Mouse (Mus musculus) ES-E14 (cell line): ENCODE measurements around the gene Zkscan6. TPM values are rescaled to one million over a fixed set of nuclear protein-coding genes. Genes with fewer than 3 reads are reported as not detected.

Experiments
- DNase-seq: peaks from one replicate; pipeline ENCODE4 v3.0.0-alpha.2; 2013; ENCODE audit warnings: low read depth, low spot score
- H3K27ac ChIP-seq: 2 replicates; pipeline ENCODE4 v1.5.1; 2012; ENCODE audit warnings: low read depth, mild to moderate bottlenecking, low read length, moderate library complexity, mixed read lengths; ENCODE audit not compliant: poor library complexity, insufficient read depth, severe bottlenecking
- H3K36me3 ChIP-seq: 2 replicates; pipeline ENCODE4 v1.6.1; 2012; ENCODE audit warnings: mild to moderate bottlenecking, low read length, moderate library complexity, mixed read lengths; ENCODE audit not compliant: control insufficient read depth, poor library complexity, insufficient read depth, severe bottlenecking
- H3K4me1 ChIP-seq, 2 experiments: fragments of 150-350 bp in 1 of 2; sonication (generic) in 1 of 2; 2 replicates each; pipeline ENCODE4 v1.6.1; 2012; ENCODE audit warnings: low read length in 2 of 2, mild to moderate bottlenecking in 1 of 2, mixed read lengths in 1 of 2; ENCODE audit not compliant: control insufficient read depth in 2 of 2, insufficient read depth in 2 of 2, poor library complexity in 1 of 2
- H3K4me3 ChIP-seq, 2 experiments: fragments of 150-350 bp in 1 of 2; sonication (generic) in 1 of 2; 2 replicates each; pipeline ENCODE4 v1.5.1; 2012; ENCODE audit warnings: low read length in 2 of 2, low read depth in 1 of 2, mild to moderate bottlenecking in 1 of 2, mixed read lengths in 1 of 2; ENCODE audit not compliant: insufficient read depth in 1 of 2, poor library complexity in 1 of 2, severe bottlenecking in 1 of 2
- H3K9ac ChIP-seq: 2 replicates; pipeline ENCODE4 v1.6.1; 2012; ENCODE audit warnings: low read depth, mild to moderate bottlenecking, low read length, mixed read lengths; ENCODE audit not compliant: poor library complexity, insufficient read depth, severe bottlenecking
- H3K9me3 ChIP-seq: fragments of 150-350 bp; sonication (generic); 2 replicates; pipeline ENCODE4 v1.6.1; 2012; ENCODE audit warnings: low read depth, mild to moderate bottlenecking, low read length; ENCODE audit not compliant: control insufficient read depth, insufficient read depth
- CHD2 ChIP-seq: IDR thresholded peaks from 2 replicates; pipeline ENCODE4 v1.6.1; 2014; ENCODE audit warnings: mild to moderate bottlenecking, low read depth, low read length, inconsistent platforms
- HCFC1 ChIP-seq: IDR thresholded peaks from 2 replicates; pipeline ENCODE4 v1.6.1; 2012; ENCODE audit warnings: low read length, inconsistent platforms, borderline replicate concordance; ENCODE audit not compliant: insufficient read depth
- MAFK ChIP-seq: IDR thresholded peaks from 2 replicates; pipeline ENCODE4 v1.6.1; 2014; ENCODE audit warnings: mild to moderate bottlenecking, low read depth, low read length, inconsistent platforms; ENCODE audit not compliant: insufficient read depth
- ZC3H11A ChIP-seq: IDR thresholded peaks from 2 replicates; pipeline ENCODE4 v1.6.1; 2012; ENCODE audit warnings: low read depth, mild to moderate bottlenecking, inconsistent platforms, low read length, borderline replicate concordance
- ZNF384 ChIP-seq: IDR thresholded peaks from 2 replicates; pipeline ENCODE4 v1.6.1; 2012; ENCODE audit warnings: low read depth, low read length, inconsistent platforms
- in situ Hi-C, 2 experiments: fragments of 600-800 bp; cut with MboI; formaldehyde crosslinking; loops; one replicate each; pipeline ENCODE4 v1.15.1; 2025; ENCODE audit warnings: low sequenced_read_pairs in 2 of 2, inconsistent platforms in 1 of 2; ENCODE audit not compliant: unreplicated experiment in 2 of 2
- total RNA-seq: library from RNA; depleted of rRNA; stranded (reverse); fragments of 300-350 nt; gene quantifications from 2 replicates; pipeline ENCODE4 v1.2.3, GENCODE M21; 2012

The Zkscan6 gene
- total RNA-seq, 1 experiment: 6.3 TPM

DNA sequence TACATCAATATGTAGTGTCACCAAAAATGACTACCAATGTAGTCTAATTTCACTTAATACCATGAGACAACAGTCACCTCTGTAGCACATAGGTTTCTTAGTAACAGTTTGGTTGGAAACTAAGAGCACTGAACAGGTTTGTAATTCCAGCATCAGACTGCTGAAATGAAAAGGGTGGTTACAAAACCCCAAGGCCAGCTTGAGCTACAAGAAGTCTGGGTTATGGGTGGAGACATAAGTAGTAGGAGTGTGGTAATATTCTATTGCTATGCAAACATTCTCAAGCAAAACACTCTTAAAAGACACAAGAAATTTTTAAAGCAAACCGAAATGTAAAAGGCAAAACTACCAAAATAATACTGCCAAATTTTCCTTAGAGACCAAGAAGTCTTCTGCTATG lies 35.4 kb upstream of the Zkscan6 start:
- Histone ChIP-seq H3K9me3 (no peaks in the 10 kb centered on the region), H3K27ac (no peak overlapping the region), H3K4me3 (no peak overlapping the region), H3K9ac (no peak overlapping the region), H3K4me1 (peaks cover 0 to 4% of the 10 kb centered on the region in 2 experiments; a peak in 1 of 4 replicates), H3K36me3 (no peaks in the 10 kb centered on the region)
- in situ Hi-C loops: no loop called here
- DNase-seq: no peak
- TF ChIP-seq ZNF384 (no peak), HCFC1 (no peak), ZC3H11A (no peak), MAFK (no peak), CHD2 (no peak)

DNA sequence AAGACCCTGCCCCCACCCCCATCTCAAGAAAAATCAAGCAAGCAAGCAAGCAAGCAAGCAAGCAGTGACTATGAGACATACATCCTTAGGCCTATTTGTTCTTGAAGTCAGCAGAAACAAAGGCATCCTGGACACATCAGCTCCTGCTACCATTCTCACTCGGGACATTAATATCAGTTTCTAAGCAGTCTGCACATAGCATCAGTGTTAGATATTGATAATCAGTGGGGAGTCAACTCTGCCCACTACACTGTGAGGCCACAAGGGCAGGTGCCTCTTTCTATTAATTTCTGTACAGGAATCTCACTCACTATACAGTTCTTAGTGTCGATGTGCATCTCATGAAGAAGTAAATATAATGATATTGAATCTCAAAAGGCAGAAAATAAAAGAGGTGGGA lies 33.4 kb upstream of the Zkscan6 start:
- TF ChIP-seq ZNF384 (no peak), HCFC1 (no peak), CHD2 (no peak), ZC3H11A (no peak), MAFK (no peak)
- Histone ChIP-seq H3K4me3 (no peak overlapping the region), H3K4me1 (peaks cover 0 to 4% of the 10 kb centered on the region in 2 experiments; a peak in 1 of 4 replicates), H3K27ac (no peak overlapping the region), H3K9me3 (no peaks in the 10 kb centered on the region), H3K9ac (no peak overlapping the region), H3K36me3 (no peaks in the 10 kb centered on the region)
- no peak for DNase-seq
- in situ Hi-C loops: no loop called here

DNA sequence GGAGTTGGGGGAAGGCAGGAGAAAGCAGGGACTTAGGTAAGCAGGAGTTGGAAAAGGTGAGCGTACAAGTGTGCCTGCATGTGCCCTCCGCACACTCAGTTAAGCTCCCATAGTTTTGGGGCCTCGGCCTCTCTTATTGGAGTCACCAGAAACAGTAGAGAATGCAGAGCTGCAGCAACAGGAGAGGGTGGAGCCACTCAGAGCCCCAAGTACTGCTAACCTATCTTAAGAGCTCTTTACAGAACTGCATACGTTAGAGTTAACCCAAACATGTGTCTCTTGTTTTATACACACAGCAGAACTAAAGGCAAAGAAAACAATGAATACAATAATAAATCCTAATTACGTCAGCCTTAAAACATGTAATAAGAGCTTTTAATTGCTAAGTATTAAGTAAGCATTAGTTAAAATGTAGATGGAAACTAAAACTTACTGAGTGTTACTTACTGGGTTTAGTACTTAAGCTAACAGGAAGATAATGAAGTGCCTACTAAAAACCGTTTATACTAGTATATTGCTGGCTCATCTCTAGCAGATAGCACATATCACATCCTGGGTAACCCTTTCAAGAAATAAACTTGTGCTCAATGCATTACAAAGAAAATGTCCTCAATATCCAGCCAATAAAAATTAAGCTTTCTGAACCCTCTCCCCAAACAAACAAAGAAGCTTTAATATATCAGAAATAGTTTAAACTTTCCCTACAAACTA lies 32.9 kb upstream of the Zkscan6 start:
- no peak overlapping the region for H3K4me3 ChIP-seq
- peaks cover 0 to 4% of the 10 kb centered on the region in 2 experiments; a peak in 1 of 4 replicates for H3K4me1 ChIP-seq
- in situ Hi-C loops: no loop called here
- H3K9me3 ChIP-seq: no peaks in the 10 kb centered on the region
- no peak overlapping the region for H3K9ac ChIP-seq
- H3K36me3 ChIP-seq: no peaks in the 10 kb centered on the region
- DNase-seq: no peak
- TF ChIP-seq CHD2 (no peak), ZC3H11A (no peak), ZNF384 (no peak), HCFC1 (no peak), MAFK (no peak)
- no peak overlapping the region for H3K27ac ChIP-seq

DNA sequence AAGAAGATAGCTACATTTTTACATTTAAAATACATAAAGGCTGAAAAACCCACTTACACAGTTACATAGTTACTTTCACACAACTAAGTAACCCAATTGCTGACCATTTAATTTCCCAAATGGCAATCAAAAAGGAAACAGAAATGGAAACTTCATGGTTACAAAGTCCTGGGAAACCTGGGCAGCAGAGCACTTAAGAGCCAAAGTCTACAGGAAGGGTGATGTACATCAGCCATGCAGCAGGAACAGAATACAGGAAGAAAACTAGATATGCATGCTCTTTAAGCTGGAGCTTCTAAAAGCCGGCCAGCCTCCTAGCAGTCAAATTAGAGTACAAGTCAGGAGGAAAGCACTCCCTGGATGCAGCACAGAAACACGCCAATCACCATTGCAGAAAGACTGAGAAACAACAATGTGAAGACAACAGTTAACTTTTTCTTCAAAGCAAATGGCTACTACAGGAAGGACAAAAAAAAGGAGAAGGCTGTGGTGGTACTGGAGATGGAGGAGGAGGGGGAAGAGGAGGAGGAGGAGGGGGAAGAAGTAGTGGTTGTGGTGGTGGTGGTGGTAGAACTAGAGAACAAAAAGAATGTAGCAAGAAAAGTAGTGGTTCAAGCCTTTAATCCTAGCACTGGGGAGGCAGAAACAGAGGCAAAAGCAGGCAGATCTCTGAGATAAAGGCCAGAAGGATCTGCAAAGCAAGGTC lies 29.9 kb upstream of the Zkscan6 start:
- no peak overlapping the region for H3K27ac ChIP-seq
- peaks cover 0 to 4% of the 10 kb centered on the region in 2 experiments; a peak in 1 of 4 replicates for H3K4me1 ChIP-seq
- no peaks in the 10 kb centered on the region for H3K9me3 ChIP-seq
- no peak overlapping the region; the same call in 1 of the 2 replicates for H3K9ac ChIP-seq
- no peaks in the 10 kb centered on the region for H3K36me3 ChIP-seq
- in situ Hi-C loops: no loop called here
- no peak overlapping the region for H3K4me3 ChIP-seq
- no peak for DNase-seq
- no peak for TF ChIP-seq CHD2
- TF ChIP-seq ZNF384: no peak
- no peak for TF ChIP-seq HCFC1
- no peak for TF ChIP-seq ZC3H11A
- TF ChIP-seq MAFK: no peak
